Mouse (Mus musculus): ENCODE measurements around the gene Zcchc17. TPM values are rescaled to one million over a fixed set of nuclear protein-coding genes. Genes with fewer than 3 reads are reported as not detected.
A peak's percentile ranks its signal among the peaks of the same experiment; 100 is the strongest.

Zcchc17 gene
- 76.1 and 81.9 TPM in 2 replicates for polyA plus RNA-seq (2015; fragmentation: Nextera tagmentation; extraction: Ambion mirVana)

DNA sequence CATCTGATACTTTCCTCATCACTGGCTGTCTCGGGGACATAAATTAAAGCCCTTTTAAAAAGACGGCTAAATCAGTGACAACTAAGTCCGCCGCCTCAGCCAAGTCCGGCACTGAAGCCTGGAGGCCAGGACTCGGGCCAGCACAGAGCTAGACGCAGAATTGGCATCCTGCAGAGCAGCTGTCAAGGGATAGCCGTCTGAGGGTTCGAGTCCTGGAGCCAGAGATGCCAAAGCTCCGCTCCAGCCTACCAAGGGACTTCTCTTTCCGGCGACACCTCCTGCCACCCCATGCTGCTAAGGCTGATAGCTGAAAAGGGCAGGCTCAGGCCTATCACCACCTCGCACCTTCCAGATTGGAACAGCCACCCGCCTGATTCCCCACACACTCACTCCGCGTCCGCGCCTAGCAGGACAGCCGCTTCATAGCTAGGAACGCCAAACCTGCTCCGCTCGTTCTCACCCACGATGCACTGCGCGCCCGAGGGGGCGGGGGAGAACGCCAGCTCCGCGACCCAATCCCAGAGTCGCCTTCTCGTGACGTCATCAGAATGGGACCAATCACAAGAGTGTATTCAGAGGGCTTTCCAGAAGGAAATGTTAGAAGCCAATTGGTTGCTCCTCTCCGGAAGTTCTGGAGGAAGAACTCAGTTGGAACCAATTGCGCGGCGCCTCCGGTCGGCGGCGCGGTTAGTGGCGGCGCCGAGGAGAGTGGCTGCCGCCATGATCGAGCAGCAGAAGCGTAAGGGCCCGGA is at the start of gene Zcchc17, which contains the start of gene Snrnp40:
Zcchc17 (minus strand) TSS at position 458 of the 752 bp plus-strand sequence.
Snrnp40 (plus strand) TSS at position 647 of the 752 bp plus-strand sequence.
- H3K36me3 ChIP-seq (ENCODE audit: control insufficient read depth, insufficient read depth), result peaks cover 8% of the 10 kb centered on the region
- peak within 1 kb of the TSS; percentile 89 for H3K4me2 ChIP-seq (ENCODE audit: low read length)
- H3K9ac ChIP-seq (replicated peaks; ENCODE audit: low read depth, low read length), result peak within 1 kb of the TSS; percentile 92
- H3K27me3 ChIP-seq (replicated peaks; ENCODE audit: control insufficient read depth, insufficient read depth, low read length), result no peaks in the 10 kb centered on the region
- no peaks in the 10 kb centered on the region for H3K9me3 ChIP-seq (ENCODE audit: control insufficient read depth, low read length)
- peak within 1 kb of the TSS; percentile 87 for H3K27ac ChIP-seq (ENCODE audit: low read length)
- ATAC-seq, result peak; percentile 99
- WGBS, result under 1% methylated on average over 49 of the region's 49 CpGs
- peaks cover 18% of the 10 kb centered on the region for H3K4me1 ChIP-seq (replicated peaks; ENCODE audit: control insufficient read depth, insufficient read depth, low read length)
- peak within 1 kb of the TSS; percentile 98 for H3K4me3 ChIP-seq (replicated peaks; ENCODE audit: low read length)

DNA sequence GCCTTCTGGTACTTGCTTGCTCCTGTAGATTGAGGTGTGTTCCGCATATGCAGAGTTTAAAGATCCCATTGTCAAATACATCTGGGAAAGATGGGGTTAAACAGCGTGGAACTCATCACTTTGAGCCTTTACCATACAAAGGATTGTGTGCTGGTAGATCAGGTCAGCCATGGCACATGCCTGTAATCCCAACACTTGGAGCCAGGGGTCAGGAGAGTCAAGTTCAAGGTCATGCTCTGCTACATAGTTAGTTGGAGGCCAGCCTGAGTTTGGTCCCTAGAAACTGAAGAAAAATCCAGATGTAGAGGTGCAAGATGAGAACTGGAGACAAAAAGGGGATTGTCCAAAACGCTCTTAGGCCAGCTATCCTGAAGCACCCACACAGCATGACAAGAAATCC is 31.5 kb upstream of the Zcchc17 start:
- H3K27me3 ChIP-seq (replicated peaks; ENCODE audit: control insufficient read depth, insufficient read depth, low read length), result no peaks in the 10 kb centered on the region
- no peak overlapping the region for H3K4me2 ChIP-seq (ENCODE audit: low read length)
- no peak overlapping the region for H3K27ac ChIP-seq (ENCODE audit: low read length)
- no peak overlapping the region for H3K4me3 ChIP-seq (replicated peaks; ENCODE audit: low read length)
- no peak for ATAC-seq
- WGBS, result 69% methylated on average over 3 of the region's 3 CpGs
- no peaks in the 10 kb centered on the region; the same call in 1 of the 2 replicates for H3K4me1 ChIP-seq (replicated peaks; ENCODE audit: control insufficient read depth, insufficient read depth, low read length)
- no peaks in the 10 kb centered on the region for H3K9me3 ChIP-seq (ENCODE audit: control insufficient read depth, low read length)
- no peak overlapping the region for H3K9ac ChIP-seq (replicated peaks; ENCODE audit: low read depth, low read length)
- H3K36me3 ChIP-seq (ENCODE audit: control insufficient read depth, insufficient read depth), result peaks cover 22% of the 10 kb centered on the region

DNA sequence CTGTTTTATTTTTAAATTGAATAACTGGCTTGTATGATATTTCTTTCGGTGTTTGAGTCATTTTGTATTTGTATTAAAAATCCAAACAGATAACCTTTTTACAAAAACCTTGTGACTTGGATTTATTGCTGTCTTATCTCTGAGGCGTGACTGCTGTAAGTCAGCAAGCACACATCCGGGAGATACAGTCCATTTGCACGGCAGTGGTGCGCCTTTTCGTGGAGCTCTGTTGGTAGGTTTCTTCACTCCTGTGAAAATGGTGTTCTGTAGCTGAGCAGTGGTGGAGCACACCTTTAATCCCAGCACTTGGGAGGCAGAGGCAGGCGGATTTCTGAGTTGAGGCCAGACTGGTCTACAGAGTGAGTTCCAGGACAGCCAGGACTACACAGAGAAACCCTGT is 30.2 kb upstream of the Zcchc17 start:
- Histone ChIP-seq H3K4me3 (replicated peaks; ENCODE audit: low read length) (no peak overlapping the region), H3K9ac (replicated peaks; ENCODE audit: low read depth, low read length) (no peak overlapping the region), H3K9me3 (ENCODE audit: control insufficient read depth, low read length) (no peaks in the 10 kb centered on the region), H3K4me2 (ENCODE audit: low read length) (no peak overlapping the region), H3K4me1 (replicated peaks; ENCODE audit: control insufficient read depth, insufficient read depth, low read length) (no peaks in the 10 kb centered on the region; the same call in 1 of the 2 replicates), H3K27me3 (replicated peaks; ENCODE audit: control insufficient read depth, insufficient read depth, low read length) (no peaks in the 10 kb centered on the region), H3K36me3 (ENCODE audit: control insufficient read depth, insufficient read depth) (peaks cover 26% of the 10 kb centered on the region), H3K27ac (ENCODE audit: low read length) (no peak overlapping the region)
- no peak for ATAC-seq
- 95% methylated on average over 7 of the region's 7 CpGs for WGBS

DNA sequence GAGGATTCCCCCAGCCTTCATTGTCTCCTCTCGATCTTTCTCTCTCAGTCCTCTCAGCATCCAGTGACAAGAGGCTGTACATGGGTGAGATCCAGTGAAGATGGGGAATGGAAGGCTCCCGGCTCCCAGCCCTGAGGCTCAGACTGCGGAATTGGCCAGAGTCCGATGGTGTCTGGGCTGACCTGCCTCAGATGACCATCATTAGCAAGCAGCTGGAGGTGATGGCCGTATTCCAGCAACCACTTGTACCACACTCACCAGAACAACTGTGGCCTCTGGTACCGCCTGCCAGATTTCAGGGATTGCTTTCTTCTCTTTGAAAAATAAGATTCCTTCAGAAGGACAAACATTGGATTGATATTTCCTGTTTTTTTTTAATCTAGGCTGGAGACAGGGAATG is 29.8 kb upstream of the Zcchc17 start:
- peaks cover 29% of the 10 kb centered on the region for H3K36me3 ChIP-seq (ENCODE audit: control insufficient read depth, insufficient read depth)
- H3K9ac ChIP-seq (replicated peaks; ENCODE audit: low read depth, low read length), result no peak overlapping the region
- H3K4me3 ChIP-seq (replicated peaks; ENCODE audit: low read length), result no peak overlapping the region
- H3K27ac ChIP-seq (ENCODE audit: low read length), result no peak overlapping the region
- WGBS, result 82% methylated on average over 6 of the region's 6 CpGs
- H3K27me3 ChIP-seq (replicated peaks; ENCODE audit: control insufficient read depth, insufficient read depth, low read length), result no peaks in the 10 kb centered on the region
- no peak overlapping the region for H3K4me2 ChIP-seq (ENCODE audit: low read length)
- H3K9me3 ChIP-seq (ENCODE audit: control insufficient read depth, low read length), result no peaks in the 10 kb centered on the region
- ATAC-seq, result no peak
- H3K4me1 ChIP-seq (replicated peaks; ENCODE audit: control insufficient read depth, insufficient read depth, low read length), result no peaks in the 10 kb centered on the region; the same call in 1 of the 2 replicates

DNA sequence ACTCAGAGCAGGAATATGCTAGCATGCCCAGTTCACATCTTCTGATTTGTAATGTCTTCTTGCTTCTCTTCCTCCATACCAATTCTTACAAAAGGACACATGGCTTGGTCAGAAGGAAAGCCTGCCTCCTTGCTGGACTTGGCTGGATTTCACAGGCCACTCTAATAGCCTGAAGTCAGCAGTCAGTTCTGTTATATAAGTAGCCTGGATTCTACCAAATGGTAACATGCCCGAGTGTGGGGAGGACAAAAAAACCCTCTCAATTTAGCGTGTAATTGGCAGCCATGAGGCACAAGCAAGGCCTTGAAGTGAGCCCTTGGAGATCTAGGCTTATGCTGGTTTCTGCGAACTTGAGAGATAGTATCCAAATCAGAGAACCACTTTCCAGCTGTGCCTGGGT is 27.5 kb upstream of the Zcchc17 start:
- no peaks in the 10 kb centered on the region; the same call in 1 of the 2 replicates for H3K4me1 ChIP-seq (replicated peaks; ENCODE audit: control insufficient read depth, insufficient read depth, low read length)
- H3K9ac ChIP-seq (replicated peaks; ENCODE audit: low read depth, low read length), result no peak overlapping the region
- no peaks in the 10 kb centered on the region for H3K9me3 ChIP-seq (ENCODE audit: control insufficient read depth, low read length)
- H3K36me3 ChIP-seq (ENCODE audit: control insufficient read depth, insufficient read depth), result peaks cover 37% of the 10 kb centered on the region
- no peak overlapping the region for H3K27ac ChIP-seq (ENCODE audit: low read length)
- ATAC-seq, result no peak
- H3K27me3 ChIP-seq (replicated peaks; ENCODE audit: control insufficient read depth, insufficient read depth, low read length), result no peaks in the 10 kb centered on the region
- H3K4me2 ChIP-seq (ENCODE audit: low read length), result no peak overlapping the region
- WGBS, result 80% methylated on average over 3 of the region's 3 CpGs
- H3K4me3 ChIP-seq (replicated peaks; ENCODE audit: low read length), result no peak overlapping the region

DNA sequence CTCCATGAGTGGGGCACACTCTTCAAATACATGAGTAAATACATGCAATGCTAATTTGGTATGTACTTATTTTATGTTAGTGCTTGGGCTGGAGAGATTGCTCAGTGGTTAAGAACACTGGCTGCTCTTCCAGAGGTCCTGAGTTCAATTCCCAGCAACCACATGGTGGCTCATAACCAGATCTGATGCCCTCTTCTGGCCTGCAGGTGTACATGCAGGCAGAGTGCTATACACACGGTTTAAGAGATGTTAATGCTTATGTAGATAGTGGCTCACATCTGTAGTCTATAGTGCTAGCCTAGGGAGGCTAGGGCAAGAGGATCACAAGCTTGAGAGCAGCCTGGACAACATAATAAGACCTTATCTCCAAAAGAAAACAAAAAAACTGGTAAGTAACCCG is 20.7 kb upstream of the Zcchc17 start:
- Histone ChIP-seq H3K36me3 (ENCODE audit: control insufficient read depth, insufficient read depth) (peaks cover 35% of the 10 kb centered on the region), H3K4me1 (replicated peaks; ENCODE audit: control insufficient read depth, insufficient read depth, low read length) (no peaks in the 10 kb centered on the region), H3K27me3 (replicated peaks; ENCODE audit: control insufficient read depth, insufficient read depth, low read length) (no peaks in the 10 kb centered on the region), H3K4me2 (ENCODE audit: low read length) (no peak overlapping the region), H3K27ac (ENCODE audit: low read length) (no peak overlapping the region), H3K9me3 (ENCODE audit: control insufficient read depth, low read length) (no peaks in the 10 kb centered on the region), H3K9ac (replicated peaks; ENCODE audit: low read depth, low read length) (no peak overlapping the region), H3K4me3 (replicated peaks; ENCODE audit: low read length) (no peak overlapping the region)
- 91% methylated on average over 2 of the region's 2 CpGs for WGBS
- ATAC-seq, result no peak

DNA sequence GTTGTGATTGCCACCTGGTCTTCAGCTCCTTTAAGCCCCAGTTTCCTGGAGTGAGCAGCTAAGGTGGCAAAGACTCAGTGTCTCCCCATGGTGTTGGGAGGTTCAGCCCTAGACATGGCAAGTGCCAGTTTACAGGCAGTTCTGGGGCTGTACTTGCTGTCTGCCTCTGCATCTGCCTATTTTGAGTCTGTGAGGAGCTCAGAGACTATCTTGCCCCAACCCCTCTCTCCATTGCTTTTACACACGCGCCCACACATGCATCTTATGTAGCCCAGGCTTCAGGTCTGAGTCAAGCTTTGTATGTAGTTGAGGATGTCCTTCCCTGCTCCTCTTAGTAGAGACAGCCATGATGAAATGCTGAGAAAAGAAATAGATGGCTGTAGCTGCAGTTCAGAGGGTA is 19.4 kb upstream of the Zcchc17 start:
- H3K9me3 ChIP-seq (ENCODE audit: control insufficient read depth, low read length), result no peaks in the 10 kb centered on the region
- no peak overlapping the region for H3K9ac ChIP-seq (replicated peaks; ENCODE audit: low read depth, low read length)
- ATAC-seq, result no peak
- H3K4me2 ChIP-seq (ENCODE audit: low read length), result no peak overlapping the region
- H3K27ac ChIP-seq (ENCODE audit: low read length), result no peak overlapping the region
- H3K4me3 ChIP-seq (replicated peaks; ENCODE audit: low read length), result no peak overlapping the region
- WGBS, result 98% methylated on average over 2 of the region's 2 CpGs
- no peaks in the 10 kb centered on the region for H3K27me3 ChIP-seq (replicated peaks; ENCODE audit: control insufficient read depth, insufficient read depth, low read length)
- H3K36me3 ChIP-seq (ENCODE audit: control insufficient read depth, insufficient read depth), result peaks cover 30% of the 10 kb centered on the region
- no peaks in the 10 kb centered on the region for H3K4me1 ChIP-seq (replicated peaks; ENCODE audit: control insufficient read depth, insufficient read depth, low read length)

DNA sequence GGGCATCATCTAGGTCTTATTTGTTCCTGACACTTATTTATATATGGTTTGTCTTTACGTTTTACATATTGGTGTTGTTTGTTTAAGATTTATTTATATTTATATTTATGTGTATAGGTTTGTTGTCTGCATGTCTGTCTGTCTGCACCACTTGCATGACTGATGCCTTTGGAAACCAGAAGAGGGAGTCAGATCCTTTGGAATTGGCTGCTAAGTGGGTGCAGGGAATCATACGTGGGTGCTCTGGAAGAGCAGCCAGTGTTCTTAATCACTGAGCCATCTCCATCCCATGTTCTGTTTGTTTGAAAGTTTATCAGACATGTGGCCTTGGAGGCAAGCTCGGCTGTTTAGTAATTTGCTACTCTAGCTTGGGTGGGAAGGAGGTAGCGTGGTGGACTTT is 17.8 kb upstream of the Zcchc17 start:
- WGBS, result 87% methylated on average over 4 of the region's 4 CpGs
- Histone ChIP-seq H3K9me3 (ENCODE audit: control insufficient read depth, low read length) (no peaks in the 10 kb centered on the region), H3K9ac (replicated peaks; ENCODE audit: low read depth, low read length) (no peak overlapping the region), H3K27me3 (replicated peaks; ENCODE audit: control insufficient read depth, insufficient read depth, low read length) (no peaks in the 10 kb centered on the region), H3K4me1 (replicated peaks; ENCODE audit: control insufficient read depth, insufficient read depth, low read length) (no peaks in the 10 kb centered on the region), H3K4me2 (ENCODE audit: low read length) (no peak overlapping the region), H3K4me3 (replicated peaks; ENCODE audit: low read length) (no peak overlapping the region), H3K36me3 (ENCODE audit: control insufficient read depth, insufficient read depth) (peaks cover 30% of the 10 kb centered on the region), H3K27ac (ENCODE audit: low read length) (no peak overlapping the region)
- ATAC-seq, result no peak

DNA sequence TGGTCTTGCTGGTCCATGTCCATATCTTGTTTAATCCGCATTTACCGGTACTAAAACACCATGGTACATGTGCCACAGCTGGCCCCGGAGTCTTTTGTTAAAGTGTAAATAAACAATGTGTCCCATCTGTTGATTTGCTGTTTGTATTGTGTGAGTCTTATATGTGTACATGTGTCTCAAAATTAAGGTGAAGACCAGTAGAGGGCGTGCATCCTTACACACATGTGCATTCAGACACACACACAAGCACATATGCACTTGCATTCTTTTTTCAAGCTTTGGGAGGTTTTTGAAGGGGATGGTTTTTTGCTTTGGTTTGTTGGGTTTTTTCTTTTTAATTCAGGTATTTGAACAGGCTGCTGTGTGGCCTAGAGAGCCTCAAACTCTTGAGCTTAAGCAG is 16.9 kb upstream of the Zcchc17 start:
- no peak for ATAC-seq
- 87% methylated on average over 4 of the region's 4 CpGs for WGBS
- no peak overlapping the region for H3K27ac ChIP-seq (ENCODE audit: low read length)
- no peak overlapping the region for H3K4me3 ChIP-seq (replicated peaks; ENCODE audit: low read length)
- H3K9me3 ChIP-seq (ENCODE audit: control insufficient read depth, low read length), result no peaks in the 10 kb centered on the region
- H3K4me2 ChIP-seq (ENCODE audit: low read length), result no peak overlapping the region
- no peak overlapping the region for H3K9ac ChIP-seq (replicated peaks; ENCODE audit: low read depth, low read length)
- H3K36me3 ChIP-seq (ENCODE audit: control insufficient read depth, insufficient read depth), result peaks cover 30% of the 10 kb centered on the region
- H3K27me3 ChIP-seq (replicated peaks; ENCODE audit: control insufficient read depth, insufficient read depth, low read length), result no peaks in the 10 kb centered on the region
- no peaks in the 10 kb centered on the region for H3K4me1 ChIP-seq (replicated peaks; ENCODE audit: control insufficient read depth, insufficient read depth, low read length)
